Mouse (Mus musculus): Measurements from ENCODE around the gene 4930432K21Rik.

GRCm38 (mm10) chr8:84189603-84190002 lies 41.8 kb downstream of the 4930432K21Rik start:
- TF ChIP-seq CTCF (conservative IDR thresholded peaks at IDR 0.05; ENCODE audit: low read length) (no peak), NANOG (IDR thresholded peaks at IDR 0.05; ENCODE audit: borderline replicate concordance, low read length) (no peak)
